Mouse (Mus musculus): ENCODE measurements around the gene Dab2ip.
A peak's percentile ranks its signal among the peaks of the same experiment; 100 is the strongest.

The Dab2ip gene

DNA sequence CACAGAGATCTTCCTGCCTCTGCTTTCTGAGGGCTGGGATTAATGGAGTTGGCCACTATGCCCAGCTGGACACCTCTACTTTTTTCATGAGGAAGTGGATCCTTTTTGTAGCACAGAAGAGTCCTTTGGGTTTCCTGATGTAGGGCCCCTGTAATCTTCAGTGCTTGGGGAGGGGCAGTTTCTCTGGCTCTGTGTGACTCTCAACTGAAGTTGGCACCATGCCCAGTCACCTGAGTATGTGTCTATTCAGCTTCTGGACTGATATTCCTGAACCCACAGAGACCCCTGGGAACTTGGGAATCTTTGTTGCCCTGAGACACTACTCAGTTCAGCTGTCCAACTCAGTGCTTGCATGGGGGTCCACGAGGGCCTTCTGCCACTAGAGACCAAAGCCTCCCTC lies 37.0 kb downstream of the Dab2ip start:
- DNase-seq (ENCODE audit: low spot score), result no peak

DNA sequence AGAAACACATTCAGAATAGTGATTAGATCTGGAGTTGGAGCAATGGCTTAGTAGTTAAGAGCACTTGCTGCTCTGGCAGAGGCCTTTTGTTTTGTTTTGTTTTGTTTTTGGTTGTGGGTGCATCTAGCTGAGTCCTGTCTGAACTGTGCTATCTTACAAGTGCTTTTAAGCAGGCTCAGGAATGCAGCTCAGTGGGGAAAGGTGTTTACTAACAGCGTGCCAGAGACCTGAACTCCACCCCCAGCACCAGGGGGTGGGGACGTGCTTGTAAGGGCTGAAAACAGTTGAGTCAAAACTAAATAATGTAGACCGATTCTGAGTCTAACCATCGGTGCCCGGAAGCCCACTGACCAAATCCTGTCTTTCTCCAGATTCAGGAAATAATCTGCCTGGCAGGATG lies 37.7 kb downstream of the Dab2ip start:
- DNase-seq (ENCODE audit: low spot score), result no peak

DNA sequence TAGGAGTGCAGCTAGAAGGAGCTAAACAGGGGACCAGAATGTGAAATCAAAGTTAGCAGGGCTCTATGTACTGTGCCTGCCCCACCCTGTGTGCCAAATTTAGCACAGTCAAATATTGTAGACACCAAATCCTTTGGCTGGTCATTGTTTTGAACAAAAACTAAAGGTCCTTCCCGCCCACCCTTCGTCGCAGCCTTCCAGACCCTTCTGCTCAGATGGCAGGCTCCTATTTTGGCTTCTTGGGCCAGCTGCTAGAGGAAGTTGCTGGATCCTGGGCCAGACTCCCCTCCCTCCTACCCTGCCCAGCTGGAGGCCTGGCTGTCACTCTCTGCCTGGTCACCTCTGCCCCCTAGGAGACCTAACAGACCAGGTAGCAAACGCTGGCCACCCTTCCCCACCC lies 38.7 kb downstream of the Dab2ip start:
- no peak for DNase-seq (ENCODE audit: low spot score)

DNA sequence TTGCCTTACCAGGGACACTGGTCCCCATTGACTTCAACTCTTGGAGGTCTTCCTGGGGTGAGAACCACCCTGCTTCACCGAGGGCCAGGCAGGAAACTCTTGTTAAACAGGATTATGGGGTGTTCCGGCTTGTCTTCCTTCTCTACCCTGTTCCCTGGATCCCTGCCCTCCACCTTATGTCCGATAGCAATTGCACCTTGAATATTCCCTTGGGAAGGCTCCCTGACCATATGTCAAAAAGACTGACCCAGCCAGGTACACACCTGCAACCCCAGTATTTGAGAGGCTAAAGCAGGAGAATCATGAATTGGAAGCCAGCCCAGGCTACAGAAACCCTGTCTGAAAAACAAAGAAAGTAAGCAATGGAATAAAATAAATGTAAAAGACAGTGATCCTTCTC lies 40.8 kb downstream of the Dab2ip start:
- DNase-seq (ENCODE audit: low spot score), result no peak

DNA sequence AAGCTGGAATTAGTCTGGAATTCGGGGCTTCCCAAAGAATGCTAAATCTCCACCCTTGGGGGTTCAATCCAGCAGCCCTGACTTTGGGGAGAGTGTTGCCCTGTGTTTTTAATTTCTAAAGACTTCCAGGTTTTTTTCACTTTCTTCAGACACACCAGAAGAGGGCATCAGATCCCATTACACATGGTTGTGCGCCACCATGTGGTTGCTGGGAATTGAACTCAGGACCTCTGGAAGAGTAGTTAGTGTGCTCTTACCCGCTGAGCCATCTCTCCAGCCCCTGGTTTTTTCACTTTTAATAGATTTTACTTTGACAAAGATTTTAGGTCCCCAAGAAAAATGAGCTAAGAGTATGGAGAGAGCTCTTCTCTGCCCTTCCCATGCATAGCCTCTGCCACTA lies 43.6 kb downstream of the Dab2ip start:
- DNase-seq (ENCODE audit: low spot score), result no peak

DNA sequence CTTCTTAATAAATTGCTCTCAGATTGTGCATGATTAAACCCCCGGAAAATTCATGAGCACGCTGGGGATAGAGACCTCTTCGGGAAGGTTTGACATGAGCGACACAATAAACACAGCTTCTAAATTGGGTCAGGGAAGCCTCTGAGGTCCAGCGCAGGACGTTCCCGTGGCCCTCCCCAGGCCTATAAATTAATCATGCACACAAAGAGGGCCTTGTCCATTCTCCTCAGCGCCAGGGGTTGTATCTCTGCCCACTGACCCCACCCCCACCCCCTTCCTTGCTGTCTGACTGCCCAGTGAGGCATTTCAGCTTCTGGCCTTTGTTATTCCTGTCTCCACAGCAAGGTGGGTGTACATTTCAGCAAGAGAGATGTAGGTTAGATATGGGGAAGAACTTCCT lies 49.4 kb downstream of the Dab2ip start:
- no peak for DNase-seq (ENCODE audit: low spot score)

DNA sequence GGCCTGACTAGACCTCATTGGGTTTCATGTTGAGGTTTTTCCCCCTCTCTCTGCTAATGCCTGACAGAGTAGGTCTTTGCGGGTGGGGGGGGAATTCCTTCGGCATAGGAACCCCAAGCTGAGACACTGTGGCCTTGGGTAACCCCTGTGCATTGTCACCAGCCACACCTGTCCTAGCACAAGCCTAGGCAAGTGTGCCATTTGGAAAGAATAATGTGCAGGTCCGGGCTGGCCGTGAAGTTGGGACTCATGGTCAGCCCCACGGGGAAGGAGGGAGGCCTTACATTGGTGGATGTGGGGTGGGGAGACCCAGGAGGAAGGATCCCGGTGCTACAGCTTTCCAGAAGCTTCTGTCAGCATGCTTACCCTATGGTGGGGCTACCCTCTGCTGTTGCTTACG lies 50.8 kb downstream of the Dab2ip start:
- no peak for DNase-seq (ENCODE audit: low spot score)

DNA sequence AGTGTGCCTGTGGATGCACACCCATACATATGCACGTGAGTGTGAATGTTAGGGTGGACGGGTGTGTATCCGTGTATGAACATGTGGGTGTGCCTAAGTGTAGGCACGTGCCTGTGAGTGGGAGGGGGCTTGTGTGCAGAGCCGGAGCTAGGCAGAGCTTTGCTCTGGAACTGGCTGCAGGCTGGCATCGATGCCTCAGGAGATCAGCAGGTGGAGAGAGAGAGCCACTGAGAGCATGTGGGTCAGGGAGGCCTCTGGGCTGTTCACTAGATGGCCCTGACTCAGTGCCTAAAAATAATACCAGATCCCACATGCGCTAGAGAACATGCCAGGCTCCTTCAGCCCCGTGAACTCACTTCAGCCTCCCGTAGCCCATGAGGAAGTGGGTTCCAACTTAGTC lies 51.3 kb downstream of the Dab2ip start:
- DNase-seq (ENCODE audit: low spot score), result no peak

DNA sequence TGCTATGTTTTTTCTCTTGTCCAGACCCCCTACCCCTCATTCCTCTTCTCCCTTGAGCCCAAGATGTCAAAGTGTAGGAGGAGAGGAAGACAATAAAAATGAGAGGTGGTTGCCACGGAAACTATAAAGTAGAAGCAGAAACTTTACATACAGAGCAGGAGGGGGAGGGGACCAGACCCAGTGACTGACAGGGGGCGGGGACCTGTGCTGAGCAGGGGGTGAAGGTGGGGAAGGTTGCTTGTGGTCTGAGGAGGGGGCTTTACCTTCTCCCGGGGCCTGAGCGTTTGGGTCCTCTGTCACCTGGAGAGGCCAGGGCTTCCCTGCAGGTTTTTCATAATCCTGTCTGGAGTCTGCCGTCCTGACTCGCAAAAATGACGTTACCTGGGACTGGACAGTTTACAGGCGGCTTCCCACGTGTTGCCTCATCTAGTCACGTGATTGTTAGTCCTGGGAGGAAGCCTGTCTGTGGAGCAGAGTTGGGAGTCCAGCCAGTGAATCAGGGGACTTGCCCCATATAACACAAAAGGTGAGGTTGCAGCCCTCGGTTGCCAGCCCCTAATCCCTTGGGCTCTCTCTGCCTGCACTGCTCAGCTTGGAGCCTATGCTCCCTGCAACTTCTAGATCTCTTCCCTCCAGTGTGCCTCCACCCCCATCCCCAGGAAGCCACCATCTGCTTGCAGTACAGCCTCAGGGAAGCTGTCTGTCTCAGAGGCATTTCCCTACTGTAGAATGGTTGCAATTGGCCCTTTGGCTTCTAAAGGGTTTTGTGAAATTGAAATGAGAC lies 52.3 kb downstream of the Dab2ip start:
- no peak for DNase-seq (ENCODE audit: low spot score)

DNA sequence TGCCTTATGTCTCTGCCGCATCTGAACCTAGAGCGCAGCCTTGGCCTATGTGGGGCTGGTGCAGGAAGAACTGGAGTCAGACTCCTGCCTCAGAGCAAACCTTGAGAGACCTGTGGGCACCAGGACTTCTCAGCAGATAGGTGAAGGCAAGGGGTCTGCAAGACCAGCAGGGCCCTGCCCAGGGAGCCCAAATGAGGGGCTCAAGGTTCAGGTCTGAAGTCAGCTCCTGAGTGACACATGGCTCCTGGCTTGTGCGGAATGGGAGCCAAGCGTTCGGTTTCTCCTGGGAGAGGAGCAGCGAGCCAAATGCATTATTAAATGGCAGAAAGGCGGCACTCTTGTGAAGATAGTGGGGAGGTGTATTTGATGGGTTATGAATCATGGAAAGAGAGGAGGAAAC lies 52.9 kb downstream of the Dab2ip start:
- DNase-seq (ENCODE audit: low spot score), result no peak

DNA sequence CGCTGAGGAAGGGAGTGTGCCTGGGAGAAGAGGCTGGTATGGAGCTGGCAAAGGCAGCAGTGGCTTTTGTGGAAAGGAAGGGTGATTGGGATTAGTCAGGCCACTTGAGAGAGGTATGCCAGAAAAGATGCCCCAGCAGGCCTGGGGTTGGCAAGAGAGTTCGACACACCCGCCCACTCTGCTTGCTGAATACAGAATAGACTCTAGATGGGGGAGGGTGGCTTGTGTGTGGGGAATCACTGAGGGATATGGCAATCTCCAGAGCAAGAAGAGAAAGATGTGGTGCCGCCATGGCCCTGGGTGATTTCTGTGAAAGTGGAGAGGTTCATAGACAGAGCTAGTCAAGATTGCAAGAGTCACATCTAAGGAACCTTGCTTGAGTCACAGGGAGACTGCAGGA lies 53.6 kb downstream of the Dab2ip start:
- DNase-seq (ENCODE audit: low spot score), result no peak

DNA sequence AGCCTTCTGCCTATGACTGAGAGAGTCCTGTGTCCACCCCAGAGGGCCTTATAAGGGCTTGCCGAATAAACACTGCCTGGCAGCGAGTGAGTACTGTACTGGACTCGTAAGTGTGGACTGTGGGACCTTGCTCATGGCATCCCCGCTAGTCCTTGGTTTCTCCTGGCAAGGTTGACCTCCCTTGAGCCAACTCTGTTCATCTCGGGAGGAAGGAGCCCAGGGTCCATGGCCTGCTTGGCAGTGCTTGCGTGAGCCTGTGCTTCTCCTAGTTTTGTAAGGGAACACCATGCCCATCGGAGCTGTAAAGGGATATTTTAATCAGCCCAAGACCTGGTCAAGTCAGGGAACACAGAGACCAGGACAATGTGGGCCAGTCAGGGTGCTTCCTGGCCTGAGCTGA lies 54.2 kb downstream of the Dab2ip start:
- no peak for DNase-seq (ENCODE audit: low spot score)

DNA sequence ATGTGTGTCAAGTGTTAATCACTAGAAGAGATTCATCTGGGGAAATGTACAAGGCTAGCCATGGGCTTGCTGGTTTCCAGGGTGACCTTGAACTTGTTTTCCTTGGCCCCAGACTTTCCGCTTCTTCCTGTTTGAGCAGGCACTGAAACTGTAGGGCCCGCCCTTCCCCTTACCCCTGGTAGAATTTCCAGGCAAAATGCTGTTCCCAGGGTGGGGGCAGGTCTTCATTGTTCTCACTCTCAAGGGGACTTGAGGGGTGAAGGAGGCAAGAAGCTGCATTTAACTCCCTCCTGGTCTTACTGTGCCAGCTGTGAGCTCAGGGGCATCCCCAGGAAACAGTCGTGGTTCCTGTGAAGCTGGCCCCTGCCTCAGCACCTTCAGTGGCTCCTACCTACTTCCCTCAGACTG lies 55.9 kb downstream of the Dab2ip start:
- DNase-seq (ENCODE audit: low spot score), result no peak

DNA sequence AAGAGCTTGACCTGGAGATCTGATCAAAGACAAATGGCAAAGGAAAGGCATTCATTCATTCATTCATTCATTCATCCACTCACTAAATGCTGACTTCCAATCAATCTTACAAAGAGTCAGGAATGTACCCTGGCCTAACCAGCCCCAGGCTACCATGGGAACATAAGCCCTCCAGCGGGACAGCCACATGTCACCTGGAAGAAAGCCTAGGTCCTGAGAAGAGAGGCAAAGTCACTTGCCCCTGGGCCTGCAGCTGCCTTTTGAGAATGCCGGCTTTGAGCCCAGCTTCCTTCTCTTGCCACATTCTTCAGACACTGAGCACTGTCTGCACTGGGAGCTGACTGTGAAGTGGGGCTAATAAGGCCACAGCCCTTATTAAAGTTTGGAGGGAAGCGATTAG lies 56.3 kb downstream of the Dab2ip start:
- no peak for DNase-seq (ENCODE audit: low spot score)

DNA sequence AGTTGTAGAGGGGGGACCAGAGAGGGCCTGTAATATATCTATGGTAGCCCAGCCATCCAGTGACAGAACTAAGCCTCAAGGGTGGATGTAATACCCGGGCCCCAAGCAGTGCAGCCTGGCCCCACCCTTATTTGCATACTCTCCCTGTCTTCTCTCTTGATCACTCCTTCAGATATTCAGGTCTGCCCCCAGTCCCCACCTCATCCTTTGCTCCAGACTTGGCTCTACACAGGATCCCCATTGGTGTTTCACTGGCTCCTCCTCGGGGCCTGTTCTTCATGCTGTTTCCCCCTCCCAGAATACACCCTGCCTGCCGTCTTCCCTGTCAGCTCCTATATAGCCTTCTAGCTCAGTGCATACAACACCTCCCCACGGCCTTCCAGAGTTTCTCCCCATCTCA lies 57.3 kb downstream of the Dab2ip start:
- no peak for DNase-seq (ENCODE audit: low spot score)

DNA sequence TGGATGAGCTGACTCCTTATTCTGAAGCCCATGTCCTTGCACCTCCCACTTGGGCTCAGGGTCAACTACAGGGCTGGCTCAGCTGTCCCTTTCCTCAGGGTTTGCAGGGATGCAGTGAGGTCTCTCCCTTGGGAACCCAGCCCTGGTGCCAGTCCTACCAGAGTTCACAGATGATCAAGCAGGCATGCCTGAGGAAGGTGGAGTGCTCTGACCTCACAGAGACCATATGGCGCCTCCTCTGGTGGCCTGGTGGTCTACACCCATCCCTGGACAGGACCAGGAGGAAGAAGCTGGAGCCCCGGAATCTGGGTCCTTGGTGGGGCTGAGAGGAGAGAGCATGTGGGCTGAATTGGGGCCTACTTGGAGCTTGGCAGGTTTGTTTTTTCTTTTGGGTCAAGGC lies 57.9 kb downstream of the Dab2ip start:
- DNase-seq (ENCODE audit: low spot score), result no peak

DNA sequence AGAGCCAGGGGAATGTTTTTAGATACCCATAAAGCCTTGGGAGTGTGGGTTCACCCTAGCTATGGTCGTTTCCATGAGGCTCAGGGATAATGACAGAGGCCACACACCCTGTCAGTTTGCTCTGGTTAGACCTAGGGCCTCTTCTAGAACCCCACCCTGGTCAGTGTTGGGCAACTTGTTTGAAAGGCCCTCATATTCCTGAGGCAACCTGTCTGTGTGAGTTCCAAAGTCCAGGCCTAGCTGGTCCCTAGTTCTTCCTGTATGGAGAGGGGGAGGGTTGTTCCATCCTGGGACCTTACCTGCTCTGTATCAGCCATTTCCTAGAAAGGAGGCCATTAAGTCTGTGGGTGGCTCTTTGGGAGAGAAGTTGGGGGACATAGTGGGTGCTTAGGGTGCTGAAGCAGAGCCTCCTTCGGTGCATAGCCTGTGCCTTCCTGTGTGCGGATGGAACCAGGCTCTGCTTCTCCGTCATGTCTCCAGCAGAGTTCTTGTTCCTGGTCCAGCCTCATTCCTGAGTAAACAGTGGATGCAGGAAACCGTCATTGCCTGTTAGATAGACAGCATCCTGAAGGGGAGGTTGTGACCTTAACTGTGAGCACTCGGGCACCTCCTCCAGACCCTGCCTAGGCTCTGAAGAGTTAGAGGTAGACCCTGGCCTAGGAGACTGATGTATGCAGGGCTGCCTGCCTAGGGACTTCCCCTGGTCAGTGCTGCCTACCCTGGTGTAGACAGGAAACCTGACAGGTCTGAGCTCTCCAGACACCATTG lies 59.0 kb downstream of the Dab2ip start:
- DNase-seq (ENCODE audit: low spot score), result no peak

DNA sequence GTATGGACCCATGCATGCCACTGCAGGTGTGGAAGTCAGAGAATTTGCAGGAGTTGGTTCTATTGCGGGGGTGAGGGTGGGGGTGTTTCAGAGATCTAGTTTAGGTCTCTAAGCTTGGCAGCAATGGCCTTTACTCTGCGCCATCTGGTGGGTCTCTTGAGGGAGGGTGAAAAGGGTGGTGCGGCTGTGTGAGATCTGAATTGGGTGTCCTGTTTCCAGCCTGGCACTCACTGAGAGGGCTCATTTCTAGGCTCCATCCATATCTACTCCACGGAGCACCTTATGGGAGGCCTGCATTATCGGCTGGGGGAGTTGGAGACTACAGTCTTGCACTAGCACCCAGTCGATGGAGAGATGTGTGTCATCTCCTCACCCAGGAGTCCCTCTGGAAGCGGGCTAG lies 60.9 kb downstream of the Dab2ip start:
- no peak for DNase-seq (ENCODE audit: low spot score)

DNA sequence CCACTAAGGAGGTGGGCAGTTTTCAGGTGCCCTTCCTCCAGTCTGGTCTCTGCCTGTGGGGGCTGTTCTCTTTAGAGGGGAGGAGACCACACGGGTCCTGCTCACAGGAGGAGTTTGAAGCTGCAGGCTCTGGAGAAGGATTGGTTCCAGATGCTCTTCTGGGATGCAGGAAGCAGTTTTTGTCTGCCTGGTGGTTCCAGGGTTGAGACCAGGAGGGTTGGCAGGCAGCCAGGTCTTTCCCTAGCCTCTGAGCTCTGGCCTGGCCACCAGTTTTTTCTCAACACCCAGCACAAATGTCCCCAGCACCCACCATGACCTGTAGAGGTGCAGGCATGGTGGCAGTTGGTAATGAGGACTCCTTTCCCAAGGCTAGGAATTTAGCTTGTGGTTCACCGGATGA lies 61.5 kb downstream of the Dab2ip start:
- peak; percentile 69 for DNase-seq (ENCODE audit: low spot score)

DNA sequence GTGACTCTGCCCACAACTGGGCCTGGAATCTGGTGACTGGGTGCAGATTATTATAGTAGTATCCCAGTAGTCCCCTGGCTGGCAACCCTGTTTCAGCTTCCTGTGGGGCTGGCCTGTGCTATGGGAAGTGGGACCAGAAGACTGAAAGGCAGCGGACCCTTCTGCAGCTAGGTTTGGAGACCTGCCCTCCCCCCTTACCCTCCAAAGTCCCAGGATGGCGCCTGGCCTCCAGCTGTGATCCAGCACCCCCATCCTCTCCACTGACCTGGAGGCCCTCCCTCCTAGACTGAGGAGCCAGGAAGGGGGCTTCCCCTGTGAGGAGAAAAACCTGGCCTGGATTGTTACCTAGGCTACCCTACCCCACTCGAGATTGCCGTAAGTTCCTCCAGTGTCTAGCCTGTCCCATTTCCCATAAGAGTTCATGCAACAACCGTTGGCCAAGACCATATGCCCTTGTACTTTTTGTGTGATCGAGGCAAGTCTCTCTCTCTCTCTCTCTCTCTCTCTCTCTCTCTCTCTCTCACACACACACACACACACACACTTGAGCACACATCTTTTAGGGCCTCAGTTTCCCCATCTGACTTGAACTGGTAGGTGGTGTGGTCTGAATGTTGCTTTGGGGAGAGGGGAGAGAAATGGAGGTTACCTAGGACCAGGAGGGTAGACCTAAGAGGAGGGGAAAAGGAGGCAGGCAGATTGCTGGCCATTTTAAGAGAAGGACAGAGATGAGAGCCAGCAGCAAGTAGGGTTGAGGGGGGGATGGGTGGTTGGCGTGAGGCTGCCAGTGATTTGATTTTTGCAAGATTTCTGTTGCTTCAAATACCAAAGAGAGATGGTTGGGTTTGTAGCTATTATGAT lies 62.5 kb downstream of the Dab2ip start:
- DNase-seq (ENCODE audit: low spot score), result no peak

DNA sequence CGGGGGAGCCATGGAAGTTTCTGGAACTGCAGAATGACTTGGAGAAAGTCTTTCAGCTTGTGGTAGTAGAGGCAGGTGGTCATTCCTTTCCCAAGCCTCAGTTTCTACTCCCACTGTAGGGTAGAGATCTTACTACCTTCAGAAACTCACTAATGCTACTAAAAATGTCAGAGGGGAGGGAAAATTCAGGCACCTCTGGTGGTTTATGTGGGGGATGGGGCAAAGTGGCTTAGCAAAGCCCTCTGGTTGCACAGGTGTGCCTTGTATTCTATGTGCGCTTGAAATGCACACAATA lies 63.1 kb downstream of the Dab2ip start:
- DNase-seq (ENCODE audit: low spot score), result no peak

DNA sequence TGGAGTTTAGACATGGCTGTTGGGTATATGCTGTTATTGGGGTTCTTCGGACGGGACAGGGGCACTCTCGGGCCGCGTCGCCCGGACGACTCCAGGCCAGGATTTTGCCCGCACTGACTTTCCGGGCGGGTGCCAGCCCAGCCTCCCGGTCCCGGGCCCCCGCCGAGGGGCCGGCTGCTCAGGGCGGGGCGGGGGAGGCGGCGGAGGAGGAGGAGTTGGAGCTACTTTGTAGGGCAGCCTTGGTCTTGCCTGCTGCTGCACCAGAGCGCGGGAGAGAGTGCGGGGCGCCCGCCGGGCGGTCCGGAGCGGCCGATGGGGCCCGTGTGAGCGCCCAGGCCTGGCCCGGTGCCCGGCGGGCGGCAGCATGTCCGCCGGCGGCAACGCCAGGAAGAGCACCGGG lies 63.7 kb downstream of the Dab2ip start:
- DNase-seq (ENCODE audit: low spot score), result peak; percentile 69

All from testis, postnatal 10 days (tissue).